Mouse (Mus musculus) CH12.LX (cell line): ENCODE data around the gene Dhx32. TPM values are rescaled to one million over a fixed set of nuclear protein-coding genes. Genes with fewer than 3 reads are reported as not detected.

Source experiments
- DNase-seq: peaks from one replicate; pipeline ENCODE4 v3.0.0-alpha.2; 2013; ENCODE audit errors: extremely low read depth
- H3K27ac ChIP-seq: 2 replicates; pipeline ENCODE4 v1.5.1; 2012; ENCODE audit warnings: low read depth, mild to moderate bottlenecking, control low read depth, moderate library complexity; ENCODE audit not compliant: insufficient read depth
- H3K27me3 ChIP-seq: replicated peaks from 2 replicates; pipeline ENCODE3; 2012; ENCODE audit warnings: inconsistent platforms
- H3K36me3 ChIP-seq, 2 experiments: replicated peaks in 1 of 2; 2 replicates each; pipeline versions ENCODE3 to v1.6.1; 2012; ENCODE audit warnings: inconsistent platforms in 1 of 2, low read length in 1 of 2, mild to moderate bottlenecking in 1 of 2, mixed read lengths in 1 of 2, moderate library complexity in 1 of 2; ENCODE audit not compliant: control insufficient read depth in 1 of 2, insufficient read depth in 1 of 2
- H3K4me1 ChIP-seq, 2 experiments: 2 replicates each; pipeline ENCODE4 v1.6.1; 2012; ENCODE audit warnings: inconsistent platforms in 1 of 2, moderate library complexity in 1 of 2; ENCODE audit not compliant: insufficient read depth in 2 of 2, control insufficient read depth in 1 of 2
- H3K4me2 ChIP-seq: 2 replicates; pipeline ENCODE4 v1.6.1; 2012; ENCODE audit warnings: low read depth, mild to moderate bottlenecking, control low read depth; ENCODE audit not compliant: poor library complexity, insufficient read depth, severe bottlenecking
- H3K4me3 ChIP-seq, 3 experiments: fragments of 150-350 bp in 1 of 3; sonication (generic) in 1 of 3; replicated peaks in 1 of 3; 2 replicates each; pipeline versions ENCODE3 to v1.5.1; 2011 to 2012; ENCODE audit warnings: low read depth in 2 of 3, low read length in 2 of 3, mild to moderate bottlenecking in 2 of 3, moderate library complexity in 2 of 3, control low read depth in 1 of 3, improper control_type of control experiment in 1 of 3, inconsistent platforms in 1 of 3, mixed read lengths in 1 of 3; ENCODE audit not compliant: poor library complexity in 1 of 3
- H3K79me2 ChIP-seq: replicated peaks from 2 replicates; pipeline ENCODE4 v1.6.1; 2012; ENCODE audit warnings: mild to moderate bottlenecking, moderate library complexity; ENCODE audit not compliant: control insufficient read depth, poor library complexity, insufficient read depth, severe bottlenecking; ENCODE audit errors: extremely low read depth
- H3K9ac ChIP-seq: 2 replicates; pipeline ENCODE4 v1.6.1; 2012; ENCODE audit warnings: low read depth, mild to moderate bottlenecking, control low read depth, moderate library complexity; ENCODE audit not compliant: insufficient read depth
- H3K9me3 ChIP-seq: replicated peaks from 2 replicates; pipeline ENCODE3; 2012; ENCODE audit warnings: low read length, inconsistent platforms, mixed read lengths
- BHLHE40 ChIP-seq: IDR thresholded peaks from 2 replicates; pipeline ENCODE4 v1.6.1; 2011; ENCODE audit warnings: mild to moderate bottlenecking, low read depth, low read length, improper control_type of control experiment
- CHD1 ChIP-seq: IDR thresholded peaks from 2 replicates; pipeline ENCODE4 v1.6.1; 2012; ENCODE audit warnings: low read depth, low read length, improper control_type of control experiment, inconsistent platforms
- CHD2 ChIP-seq: IDR thresholded peaks from 2 replicates; pipeline ENCODE4 v1.6.1; 2011; ENCODE audit warnings: low read length, improper control_type of control experiment
- CTCF ChIP-seq, 2 experiments: IDR thresholded peaks in 1 of 2; conservative IDR thresholded peaks in 1 of 2; 2 replicates each; pipeline ENCODE4 v1.5.1; 2011 to 2012; ENCODE audit warnings: low read depth in 2 of 2, low read length in 2 of 2, improper control_type of control experiment in 1 of 2, inconsistent platforms in 1 of 2, mild to moderate bottlenecking in 1 of 2, moderate library complexity in 1 of 2
- ELF1 ChIP-seq: IDR thresholded peaks from 2 replicates; pipeline ENCODE4 v1.6.1; 2014; ENCODE audit warnings: low read depth, mild to moderate bottlenecking, inconsistent platforms, low read length, improper control_type of control experiment
- GABPA ChIP-seq: IDR thresholded peaks from 2 replicates; pipeline ENCODE4 v1.6.1; 2012; ENCODE audit warnings: low read depth, low read length, improper control_type of control experiment, inconsistent platforms; ENCODE audit not compliant: insufficient replicate concordance
- IRF4 ChIP-seq: IDR thresholded peaks from 2 replicates; pipeline ENCODE4 v1.6.1; 2014; ENCODE audit warnings: low read depth, mild to moderate bottlenecking, inconsistent platforms, low read length, improper control_type of control experiment
- KAT2A ChIP-seq: IDR thresholded peaks from 2 replicates; pipeline ENCODE4 v1.6.1; 2012; ENCODE audit warnings: low read length, improper control_type of control experiment, inconsistent platforms; ENCODE audit not compliant: insufficient replicate concordance
- MEF2A ChIP-seq: IDR thresholded peaks from 2 replicates; pipeline ENCODE4 v1.6.1; 2014; ENCODE audit warnings: low read depth, mild to moderate bottlenecking, inconsistent platforms, low read length, improper control_type of control experiment, borderline replicate concordance
- NRF1 ChIP-seq: IDR thresholded peaks from 2 replicates; pipeline ENCODE4 v1.6.1; 2014; ENCODE audit warnings: low read depth, mild to moderate bottlenecking, inconsistent platforms, low read length, improper control_type of control experiment, moderate library complexity
- POLR2A ChIP-seq: IDR thresholded peaks from 2 replicates; pipeline ENCODE4 v1.6.1; 2011; ENCODE audit warnings: low read depth, mild to moderate bottlenecking, improper control_type of control experiment, low read length
- POLR2AphosphoS2 ChIP-seq: IDR thresholded peaks from 2 replicates; pipeline ENCODE4 v1.6.1; 2011; ENCODE audit warnings: low read depth, low read length, improper control_type of control experiment
- RCOR1 ChIP-seq: conservative IDR thresholded peaks from 2 replicates; pipeline ENCODE4 v1.6.1; 2012; ENCODE audit warnings: low read depth, mild to moderate bottlenecking, inconsistent platforms, low read length, improper control_type of control experiment
- SIN3A ChIP-seq: IDR thresholded peaks from 2 replicates; pipeline ENCODE4 v1.6.1; 2012; ENCODE audit warnings: low read length, improper control_type of control experiment, inconsistent platforms
- UBTF ChIP-seq: IDR thresholded peaks from 2 replicates; pipeline ENCODE4 v1.6.1; 2012; ENCODE audit warnings: low read depth, mild to moderate bottlenecking, inconsistent platforms, low read length, improper control_type of control experiment, moderate library complexity
- ZC3H11A ChIP-seq: IDR thresholded peaks from 2 replicates; pipeline ENCODE4 v1.6.1; 2012; ENCODE audit warnings: low read depth, mild to moderate bottlenecking, inconsistent platforms, low read length, improper control_type of control experiment
- ZKSCAN1 ChIP-seq: IDR thresholded peaks from 2 replicates; pipeline ENCODE4 v1.6.1; 2012; ENCODE audit warnings: low read depth, inconsistent platforms, low read length, improper control_type of control experiment, borderline replicate concordance
- ZMIZ1 ChIP-seq: IDR thresholded peaks from 2 replicates; pipeline ENCODE4 v1.6.1; 2012; ENCODE audit warnings: low read depth, mild to moderate bottlenecking, inconsistent platforms, low read length, improper control_type of control experiment
- dilution Hi-C: fragments of 300-500 bp; cut with MboI; formaldehyde crosslinking; loops from 2 replicates; pipeline ENCODE4 v1.14.3; 2020; ENCODE audit warnings: low sequenced_read_pairs; ENCODE audit not compliant: extremely low pct_unique_long_range_greater_than_20kb, extremely low pct_ligation_motif_present
- in situ Hi-C: fragments of 300-500 bp; cut with MboI; formaldehyde crosslinking; loops from 3 replicates; pipeline ENCODE4 v1.14.3; 2019; ENCODE audit warnings: low sequenced_read_pairs, low pct_ligation_motif_present, low pct_unique_long_range_greater_than_20kb, mixed read lengths
- polyA plus RNA-seq: library from polyadenylated mRNA; unstranded; fragments of >175 nt; gene quantifications from 2 replicates; pipeline ENCODE4 v1.2.1, GENCODE M21; 2012; ENCODE audit warnings: low read depth; ENCODE audit not compliant: insufficient read length
- total RNA-seq, 2 experiments: library from RNA; depleted of rRNA; stranded (reverse); fragments of 300-350 nt in 1 of 2; fragments of >200 nt in 1 of 2; gene quantifications; 2 replicates each; pipeline ENCODE4 v1.2.3; 2012 to 2014

Dhx32 gene
- total and polyA plus RNA-seq, 3 experiments = 16.3 to 20.6 (median 16.9) TPM

- Histone ChIP-seq H3K4me1 (no peaks in the 10 kb centered on the region), H3K36me3 (peaks cover 0 to 11% of the 10 kb centered on the region in 2 experiments), H3K9ac (no peak overlapping the region), H3K27me3 (no peaks in the 10 kb centered on the region), H3K4me3 (no peak overlapping the region), H3K9me3 (no peaks in the 10 kb centered on the region), H3K4me2 (no peak overlapping the region), H3K27ac (no peak overlapping the region), H3K79me2 (no peaks in the 10 kb centered on the region)
- TF ChIP-seq CTCF (conservative IDR thresholded peaks at IDR 0.05 in 1 of 2, IDR thresholded peaks at IDR 0.05 in 1 of 2; ENCODE audit: low read depth in 2 of 2, low read length in 2 of 2) (no peak), CHD2 (no peak), ZMIZ1 (no peak), ZKSCAN1 (no peak), CHD1 (no peak)
- in situ Hi-C loops = no loop called here
- dilution Hi-C loops = no loop called here
- no peak for DNase-seq
Measured at GRCm38 (mm10) chr7:133768517-133768916, 14.0 kb downstream of the Dhx32 start.

GRCm38 (mm10) chr7:133768027-133768426 lies 14.5 kb downstream of the Dhx32 start:
- TF ChIP-seq CHD2 (no peak), POLR2AphosphoS2 (no peak), UBTF (no peak), GABPA (no peak), SIN3A (no peak)
- Histone ChIP-seq H3K9ac (no peak overlapping the region), H3K9me3 (no peaks in the 10 kb centered on the region), H3K4me2 (no peak overlapping the region), H3K36me3 (peaks cover 0 to 11% of the 10 kb centered on the region in 2 experiments), H3K4me3 (no peak overlapping the region), H3K27ac (no peak overlapping the region), H3K4me1 (no peaks in the 10 kb centered on the region), H3K79me2 (no peaks in the 10 kb centered on the region), H3K27me3 (no peaks in the 10 kb centered on the region)
- in situ Hi-C loops = no loop called here
- no peak for DNase-seq
- dilution Hi-C loops = no loop called here

- Histone ChIP-seq H3K36me3 (peaks cover 0 to 14% of the 10 kb centered on the region in 2 experiments), H3K4me2 (no peak overlapping the region), H3K4me1 (no peaks in the 10 kb centered on the region), H3K27me3 (no peaks in the 10 kb centered on the region), H3K4me3 (no peak overlapping the region), H3K9ac (no peak overlapping the region), H3K27ac (no peak overlapping the region), H3K79me2 (no peaks in the 10 kb centered on the region), H3K9me3 (no peaks in the 10 kb centered on the region)
- no peak for DNase-seq
- no peak for TF ChIP-seq POLR2A
- TF ChIP-seq RCOR1 = no peak
- TF ChIP-seq KAT2A = no peak
- no peak for TF ChIP-seq MEF2A
- no peak for TF ChIP-seq BHLHE40
- TF ChIP-seq ZC3H11A = no peak
- TF ChIP-seq NRF1 = no peak
- no peak for TF ChIP-seq IRF4
- no peak for TF ChIP-seq ELF1
- in situ Hi-C loops = no loop called here
- dilution Hi-C loops = no loop called here
Measured at GRCm38 (mm10) chr7:133765849-133766243, 16.7 kb downstream of the Dhx32 start.
